ENCODE assay signal across 7 mouse cellular contexts in the genomic region with DNA sequence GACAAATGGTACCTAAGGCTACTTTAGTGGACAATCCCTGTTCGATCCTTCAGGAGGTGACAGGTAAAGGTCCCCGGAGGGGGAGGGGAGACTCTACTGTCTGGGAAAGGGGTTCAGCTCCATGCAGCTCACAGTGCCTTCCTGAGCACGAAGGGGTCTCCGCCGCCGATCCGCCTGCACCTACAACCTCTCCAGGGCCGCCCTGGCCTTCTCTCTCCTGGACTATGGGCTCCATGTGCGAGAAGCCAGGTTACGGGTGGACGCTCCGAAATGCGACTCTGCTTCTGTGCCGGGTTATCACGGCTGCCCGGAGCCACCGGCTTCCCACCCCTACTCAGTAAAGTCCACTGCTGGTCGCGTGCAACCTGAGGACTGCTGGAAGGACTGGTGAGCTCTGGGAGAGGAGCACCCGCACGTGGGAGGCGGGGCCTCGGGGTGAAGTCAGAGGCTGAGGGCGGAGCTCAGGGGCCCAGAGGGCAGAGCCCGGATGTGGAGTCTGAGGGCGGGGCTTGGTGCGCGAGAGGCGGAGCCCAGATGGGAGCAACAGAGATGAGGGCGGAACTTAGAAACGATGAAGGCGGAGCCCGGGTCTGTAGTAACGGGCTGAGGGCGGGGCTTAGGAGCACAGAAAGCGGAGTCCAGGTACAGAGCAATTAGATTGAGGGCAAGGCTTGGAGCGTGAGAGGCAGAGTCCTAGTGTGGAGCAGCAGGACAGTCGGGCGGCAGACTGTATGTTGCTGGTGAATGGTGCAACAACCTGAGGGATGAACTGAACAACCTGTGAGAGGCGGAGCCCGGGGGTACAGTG. TPM values are rescaled to one million over a fixed set of nuclear protein-coding genes. Genes with fewer than 3 reads are reported as not detected.
DNase-seq lines count a peak whose midpoint lies in the region; ATAC-seq and TF ChIP-seq lines count a peak whose summit lies in the region.

No protein-coding gene starts in this region.

- H3K36me3 ChIP-seq in embryonic facial prominence, embryonic 14.5 days (ENCODE audit: control insufficient read depth, insufficient read depth, low read length): no peaks in the 10 kb centered on the region
- no peaks in the 10 kb centered on the region for H3K36me3 ChIP-seq in limb, embryonic 10.5 days
- no peaks in the 10 kb centered on the region for H3K36me3 ChIP-seq in midbrain, embryonic 12.5 days
- H3K36me3 ChIP-seq in small intestine, adult 2 months (ENCODE audit: control insufficient read depth, insufficient read depth, low read length): no peaks in the 10 kb centered on the region

- no peak for TF ChIP-seq CTCF in bone marrow, adult 2 months (IDR thresholded peaks at IDR 0.05; ENCODE audit: control insufficient read depth, insufficient read depth, low read length)
- TF ChIP-seq CTCF in small intestine, adult 2 months (IDR thresholded peaks at IDR 0.05; ENCODE audit: extremely low read depth, insufficient read length, insufficient replicate concordance, low read depth, low read length): no peak

- DNase-seq in embryonic facial prominence, embryonic 14.5 days (ENCODE audit: low spot score): peak; percentile 96
- peak; percentile 89 to 92 for DNase-seq in heart, adult 18-20 months
- peak; percentile 94 for DNase-seq in kidney, adult 18-20 months
- peak; percentile 95 for DNase-seq in limb, embryonic 10.5 days (ENCODE audit: low spot score)

- 17% methylated on average over 41 of the region's 41 CpGs for WGBS in bone marrow, adult 2 months
- 9% methylated on average over 40 of the region's 41 CpGs for WGBS in embryonic facial prominence, embryonic 14.5 days
- WGBS in limb, embryonic 10.5 days: 13% methylated on average over 41 of the region's 41 CpGs
- WGBS in midbrain, embryonic 12.5 days: 7% methylated on average over 41 of the region's 41 CpGs
- 10% methylated on average over 41 of the region's 41 CpGs for WGBS in small intestine, adult 2 months

- H3K9ac ChIP-seq in embryonic facial prominence, embryonic 14.5 days (ENCODE audit: low read depth, low read length): peak overlapping the region; percentile 65
- H3K9ac ChIP-seq in midbrain, embryonic 12.5 days (replicated peaks): peak overlapping the region; percentile 50

- peak overlapping the region; percentile 11; the same call in 1 of the 2 replicates for H3K27ac ChIP-seq in bone marrow, adult 2 months (ENCODE audit: control insufficient read depth, insufficient read depth, low read depth, low read length, poor library complexity)
- no peak overlapping the region for H3K27ac ChIP-seq in embryonic facial prominence, embryonic 14.5 days (replicated peaks; ENCODE audit: low read depth, low read length)
- H3K27ac ChIP-seq in limb, embryonic 10.5 days: peak overlapping the region; percentile 72
- no peak overlapping the region for H3K27ac ChIP-seq in midbrain, embryonic 12.5 days (replicated peaks)
- no peak overlapping the region for H3K27ac ChIP-seq in small intestine, adult 2 months (ENCODE audit: insufficient read depth, low read depth, low read length)

- peak overlapping the region; percentile 81 for H3K4me2 ChIP-seq in embryonic facial prominence, embryonic 14.5 days (ENCODE audit: low read depth, low read length)
- H3K4me2 ChIP-seq in midbrain, embryonic 12.5 days (replicated peaks): peak overlapping the region; percentile 73

- H3K27me3 ChIP-seq in embryonic facial prominence, embryonic 14.5 days (replicated peaks; ENCODE audit: control insufficient read depth, insufficient read depth, low read length): no peaks in the 10 kb centered on the region
- H3K27me3 ChIP-seq in limb, embryonic 10.5 days (ENCODE audit: low read depth, poor library complexity, severe bottlenecking): no peaks in the 10 kb centered on the region
- H3K27me3 ChIP-seq in midbrain, embryonic 12.5 days: no peaks in the 10 kb centered on the region
- H3K27me3 ChIP-seq in small intestine, adult 2 months (ENCODE audit: control insufficient read depth, insufficient read depth, low read length): no peaks in the 10 kb centered on the region

- no peaks in the 10 kb centered on the region for H3K9me3 ChIP-seq in embryonic facial prominence, embryonic 14.5 days (ENCODE audit: control insufficient read depth, low read length)
- no peaks in the 10 kb centered on the region for H3K9me3 ChIP-seq in limb, embryonic 10.5 days (replicated peaks)
- no peaks in the 10 kb centered on the region for H3K9me3 ChIP-seq in midbrain, embryonic 12.5 days

- H3K4me3 ChIP-seq in bone marrow, adult 2 months (replicated peaks; ENCODE audit: control insufficient read depth, low read depth, low read length): peak overlapping the region; percentile 71
- peak overlapping the region; percentile 49 for H3K4me3 ChIP-seq in embryonic facial prominence, embryonic 14.5 days (ENCODE audit: low read depth, low read length)
- H3K4me3 ChIP-seq in limb, embryonic 10.5 days: peak overlapping the region; percentile 56
- H3K4me3 ChIP-seq in midbrain, embryonic 12.5 days: peak overlapping the region; percentile 53
- peak overlapping the region; percentile 51 for H3K4me3 ChIP-seq in small intestine, adult 2 months (ENCODE audit: low read depth, low read length)

- ATAC-seq in embryonic facial prominence, embryonic 14.5 days (ENCODE audit: low read depth): peak; percentile 98
- ATAC-seq in midbrain, embryonic 12.5 days (ENCODE audit: low FRiP score, low read depth): peak; percentile 99

- TF ChIP-seq POLR2A in bone marrow, adult 2 months (IDR thresholded peaks at IDR 0.05; ENCODE audit: borderline replicate concordance, control insufficient read depth, low read depth, low read length): no peak
- peak; percentile 14; the same call in 1 of the 2 replicates for TF ChIP-seq POLR2A in small intestine, adult 2 months (IDR thresholded peaks at IDR 0.05; ENCODE audit: low read depth, low read length)

- no peaks in the 10 kb centered on the region for H3K4me1 ChIP-seq in bone marrow, adult 2 months (ENCODE audit: control insufficient read depth, insufficient read depth, low read length)
- H3K4me1 ChIP-seq in embryonic facial prominence, embryonic 14.5 days (ENCODE audit: control insufficient read depth, insufficient read depth, low read length): no peaks in the 10 kb centered on the region
- H3K4me1 ChIP-seq in limb, embryonic 10.5 days: peaks cover 13% of the 10 kb centered on the region
- peaks cover 4% of the 10 kb centered on the region for H3K4me1 ChIP-seq in midbrain, embryonic 12.5 days
- H3K4me1 ChIP-seq in small intestine, adult 2 months (ENCODE audit: control insufficient read depth, insufficient read depth, insufficient read length, low read length): peaks cover 3% of the 10 kb centered on the region; the same call in 1 of the 2 replicates

RNA-seq across cellular contexts. Expression of a gene that starts 9.5 kb away (rescaled TPM):
- not detected in 2 replicates for polyA plus RNA-seq in bone marrow, adult 2 months (2011; ENCODE audit: insufficient read depth, insufficient read length, low replicate concordance, missing spikeins)
- polyA plus RNA-seq in embryonic facial prominence, embryonic 14.5 days (2014; fragmentation: Nextera tagmentation; extraction: Ambion mirVana): not detected in 2 replicates
- total RNA-seq in heart, adult 18-20 months (2021): not detected
- not detected in 2 replicates for polyA plus RNA-seq in limb, embryonic 10.5 days (2016; fragmentation: Nextera tagmentation; extraction: Ambion mirVana)
- not detected in 2 replicates for polyA plus RNA-seq in midbrain, embryonic 12.5 days (2016; fragmentation: Nextera tagmentation; extraction: Ambion mirVana)
- not detected in 2 replicates for polyA plus RNA-seq in small intestine, adult 2 months (2012; rRNA removed)

Comparison
In these comparisons a context has a peak if more than half of its experiments do, and no peak if none do; other contexts are left out.
1. H3K27ac ChIP-seq: peak in bone marrow, adult 2 months (single experiment) and limb, embryonic 10.5 days (single experiment); none in embryonic facial prominence, embryonic 14.5 days (single experiment), midbrain, embryonic 12.5 days (single experiment) and small intestine, adult 2 months (single experiment).
2. Peak in every context shown above with its lines, with median percentiles within 50 percentile points of each other: H3K4me3 ChIP-seq and DNase-seq.